Mouse (Mus musculus) forebrain, embryonic 11.5 days (tissue): ENCODE measurements around the gene Entpd1. TPM values are rescaled to one million over a fixed set of nuclear protein-coding genes. Genes with fewer than 3 reads are reported as not detected.
"Not testable (repeated sequence)": the region's sequence is repeated elsewhere in the genome, so short reads cannot be mapped to it uniquely, and the experiment has no call there.

Experiments used
- ATAC-seq: fragments of 200-750 bp; cut with Nextera tagmentation; replicated peaks from 2 replicates; pipeline ENCODE4 v1.8.0; 2017; ENCODE audit warnings: moderate TSS enrichment; ENCODE audit not compliant: low FRiP score
- DNase-seq: peaks from one replicate; pipeline ENCODE4 v3.0.0-alpha.2; 2017; ENCODE audit warnings: low spot score
- H3K27ac ChIP-seq: fragments of 300-500 bp; sonication (generic); 2 replicates; pipeline ENCODE4 v1.5.1; 2014; ENCODE audit warnings: low read depth, low read length
- H3K27me3 ChIP-seq: fragments of 300-500 bp; sonication (generic); 2 replicates; pipeline ENCODE4 v1.6.1; 2014; ENCODE audit warnings: mild to moderate bottlenecking, low read length, mixed read lengths; ENCODE audit not compliant: control insufficient read depth, insufficient read depth
- H3K36me3 ChIP-seq: fragments of 300-500 bp; sonication (generic); 2 replicates; pipeline ENCODE4 v1.6.1; 2014; ENCODE audit warnings: mild to moderate bottlenecking, low read length, moderate library complexity, mixed read lengths; ENCODE audit not compliant: control insufficient read depth, insufficient read depth
- H3K4me1 ChIP-seq: fragments of 300-500 bp; sonication (generic); replicated peaks from 2 replicates; pipeline ENCODE4 v1.6.1; 2014; ENCODE audit warnings: low read length, mixed read lengths; ENCODE audit not compliant: control insufficient read depth, insufficient read depth
- H3K4me2 ChIP-seq: fragments of 300-500 bp; sonication (generic); 2 replicates; pipeline ENCODE4 v1.6.1; 2014; ENCODE audit warnings: low read depth, mild to moderate bottlenecking, low read length, moderate library complexity, mixed read lengths; ENCODE audit not compliant: severe bottlenecking
- H3K4me3 ChIP-seq: fragments of 300-500 bp; sonication (generic); 2 replicates; pipeline ENCODE4 v1.5.1; 2014; ENCODE audit warnings: low read depth, low read length
- H3K9ac ChIP-seq: fragments of 300-500 bp; sonication (generic); 2 replicates; pipeline ENCODE4 v1.6.1; 2014; ENCODE audit warnings: low read length
- H3K9me3 ChIP-seq: fragments of 300-500 bp; sonication (generic); 2 replicates; pipeline ENCODE4 v1.6.1; 2016; ENCODE audit warnings: low read length, mixed read lengths; ENCODE audit not compliant: control insufficient read depth
- WGBS: fragments of 180-500 bp; shearing (Covaris S2); extraction: QIAGEN DNeasy Blood & Tissue Kit; methylation state at CpG from one replicate; pipeline ENCODE4 v1.1.7; 2014; 5-methylcytosine and 5-hydroxymethylcytosine counted together
- polyA plus RNA-seq: library from polyadenylated mRNA; unstranded; fragments of >200 nt; fragmentation: Nextera tagmentation; extraction: Ambion mirVana; gene quantifications from 2 replicates; pipeline ENCODE4 v1.2.1, GENCODE M21; 2014

The Entpd1 gene
- polyA plus RNA-seq, 1 experiment from 2014 or later: 9.3 TPM

DNA sequence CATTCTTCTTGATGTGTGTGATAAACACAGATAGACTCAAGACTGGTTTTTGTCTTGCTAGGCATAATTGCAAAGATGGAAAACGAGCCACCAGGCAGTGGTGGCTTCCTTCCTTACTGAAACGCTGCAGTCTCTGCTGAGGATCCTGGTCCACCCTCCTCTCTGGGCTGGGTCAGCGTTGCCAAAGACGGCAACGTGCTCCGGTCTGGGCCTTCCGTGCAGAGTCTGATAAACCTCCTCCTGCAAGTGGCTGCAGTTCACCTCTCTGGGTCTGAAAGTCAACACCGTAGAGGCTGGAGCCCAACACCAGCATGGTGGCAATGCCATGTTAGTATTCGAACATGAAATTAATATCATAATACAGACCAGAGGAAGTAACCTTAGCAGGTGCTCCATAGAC lies 7.0 kb upstream of the Entpd1 start:
- no peaks in the 10 kb centered on the region; the same call in 1 of the 2 replicates for H3K36me3 ChIP-seq
- no peak for ATAC-seq
- 94% methylated on average over 9 of the region's 9 CpGs for WGBS

GRCm38 (mm10) chr19:40607676-40608075 lies 4.5 kb upstream of the Entpd1 start:
- Histone ChIP-seq H3K9ac (no peak overlapping the region), H3K9me3 (no peaks in the 10 kb centered on the region), H3K4me2 (no peak overlapping the region), H3K36me3 (no peaks in the 10 kb centered on the region; the same call in 1 of the 2 replicates), H3K27me3 (no peaks in the 10 kb centered on the region), H3K4me1 (peaks cover 6% of the 10 kb centered on the region), H3K27ac (no peak overlapping the region), H3K4me3 (no peak overlapping the region)
- 88% methylated on average over 6 of the region's 6 CpGs for WGBS
- DNase-seq (no peak), ATAC-seq (no peak)

More for the DNA sequence above, 7.0 kb upstream of the Entpd1 start:
- no peaks in the 10 kb centered on the region for H3K27me3 ChIP-seq
- H3K4me2 ChIP-seq: no peak overlapping the region
- no peak overlapping the region for H3K4me3 ChIP-seq
- H3K27ac ChIP-seq: no peak overlapping the region
- no peaks in the 10 kb centered on the region for H3K4me1 ChIP-seq
- no peak for DNase-seq
- no peak overlapping the region for H3K9ac ChIP-seq
- H3K9me3 ChIP-seq: no peaks in the 10 kb centered on the region

- H3K27me3 ChIP-seq: no peaks in the 10 kb centered on the region
- no peak overlapping the region for H3K9ac ChIP-seq
- no peaks in the 10 kb centered on the region for H3K9me3 ChIP-seq
- WGBS: 88% methylated on average over 7 of the region's 7 CpGs
- ATAC-seq (no peak), DNase-seq (no peak)
- H3K27ac ChIP-seq: no peak overlapping the region
- H3K4me3 ChIP-seq: no peak overlapping the region
- H3K36me3 ChIP-seq: no peaks in the 10 kb centered on the region
- peaks cover 6% of the 10 kb centered on the region for H3K4me1 ChIP-seq
- no peak overlapping the region for H3K4me2 ChIP-seq
These were observed 2.6 kb downstream of the Entpd1 start for GRCm38 (mm10) chr19:40614811-40615210.

- ATAC-seq (no peak), DNase-seq (no peak)
- H3K9me3 ChIP-seq: no peaks in the 10 kb centered on the region
- H3K4me1 ChIP-seq: peaks cover 5% of the 10 kb centered on the region
- 95% methylated on average over 7 of the region's 7 CpGs for WGBS
- H3K36me3 ChIP-seq: no peaks in the 10 kb centered on the region
- H3K27me3 ChIP-seq: no peaks in the 10 kb centered on the region
- no peak overlapping the region for H3K4me3 ChIP-seq
- H3K4me2 ChIP-seq: no peak overlapping the region
- no peak overlapping the region for H3K27ac ChIP-seq
- H3K9ac ChIP-seq: no peak overlapping the region
These were observed 3.9 kb downstream of the Entpd1 start for GRCm38 (mm10) chr19:40616021-40616420.

GRCm38 (mm10) chr19:40621616-40622015 lies 9.4 kb downstream of the Entpd1 start:
- H3K9ac ChIP-seq, ATAC-seq, H3K4me3 ChIP-seq, H3K27ac ChIP-seq, H3K4me2 ChIP-seq, H3K9me3 ChIP-seq, H3K4me1 ChIP-seq, DNase-seq, H3K36me3 ChIP-seq, H3K27me3 ChIP-seq: not testable (repeated sequence)
- WGBS: 42% methylated on average over 11 of the region's 26 CpGs

DNA sequence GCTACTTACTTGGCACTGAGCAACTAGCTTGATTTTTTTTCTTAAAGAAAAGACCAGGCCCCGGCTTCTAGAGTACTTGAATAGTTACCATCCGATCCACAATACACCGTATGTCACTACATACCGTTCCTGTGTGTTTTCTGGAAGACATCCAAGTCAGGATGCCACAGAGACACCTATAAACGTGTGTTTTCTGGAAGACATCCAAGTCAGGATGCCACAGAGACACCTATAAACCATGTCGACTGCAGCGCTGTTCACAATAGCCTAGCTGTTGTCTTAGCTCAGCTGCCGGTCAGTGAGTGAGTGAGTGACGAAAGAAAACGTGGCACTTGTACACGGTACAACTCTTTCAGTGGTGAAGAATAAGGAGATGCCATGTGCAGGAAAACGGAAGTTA lies 13.8 kb downstream of the Entpd1 start:
- Histone ChIP-seq H3K4me2 (no peak overlapping the region), H3K4me1 (no peaks in the 10 kb centered on the region), H3K9me3 (no peaks in the 10 kb centered on the region), H3K36me3 (no peaks in the 10 kb centered on the region), H3K4me3 (no peak overlapping the region), H3K9ac (no peak overlapping the region), H3K27me3 (no peaks in the 10 kb centered on the region), H3K27ac (no peak overlapping the region)
- no peak for ATAC-seq
- WGBS: 82% methylated on average over 12 of the region's 12 CpGs
- DNase-seq: no peak

DNA sequence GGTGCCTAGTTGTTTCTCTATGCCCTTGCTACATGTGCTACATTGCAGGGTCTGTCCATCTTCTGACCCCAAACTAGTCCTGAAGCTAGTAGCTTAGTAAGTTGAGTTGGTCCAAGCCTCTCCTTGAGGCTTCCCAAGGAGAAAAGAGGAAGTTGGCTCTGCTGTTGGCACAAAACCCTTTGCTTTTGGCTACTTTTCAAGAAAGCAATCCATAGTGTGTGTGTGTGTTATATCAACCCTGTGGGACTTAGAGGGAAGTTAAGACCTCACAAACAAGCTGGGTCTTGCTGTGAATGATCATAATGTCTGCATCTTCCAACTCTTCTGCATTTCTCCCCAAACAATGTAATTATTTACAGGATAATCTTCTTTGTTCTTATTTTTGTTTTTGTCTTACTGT lies 16.8 kb downstream of the Entpd1 start:
- no peak overlapping the region for H3K27ac ChIP-seq
- ATAC-seq (no peak), DNase-seq (no peak)
- no peak overlapping the region for H3K9ac ChIP-seq
- no peaks in the 10 kb centered on the region for H3K4me1 ChIP-seq
- no peaks in the 10 kb centered on the region for H3K36me3 ChIP-seq
- H3K9me3 ChIP-seq: no peaks in the 10 kb centered on the region
- no peak overlapping the region for H3K4me3 ChIP-seq
- no peaks in the 10 kb centered on the region for H3K27me3 ChIP-seq
- H3K4me2 ChIP-seq: no peak overlapping the region

DNA sequence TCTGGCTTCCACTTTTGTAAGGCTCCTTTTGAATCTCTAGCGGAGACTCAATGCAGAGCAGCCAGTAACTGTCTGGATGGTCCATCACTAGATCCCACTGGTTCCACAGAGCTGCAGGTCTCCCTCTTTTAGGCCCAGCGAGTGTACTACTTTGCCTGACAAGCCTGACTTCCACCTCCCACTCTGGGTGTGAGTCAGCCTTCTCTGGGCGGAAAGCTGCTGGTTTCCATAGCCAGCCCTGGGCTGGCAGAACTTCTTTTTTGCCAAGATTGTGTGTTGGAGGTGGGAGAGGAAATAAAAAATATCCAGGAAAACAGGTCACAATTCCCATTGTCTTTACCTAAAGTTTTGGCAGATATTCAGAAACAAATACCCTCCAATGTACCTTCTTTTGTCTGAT lies 17.9 kb downstream of the Entpd1 start:
- Histone ChIP-seq H3K4me3 (no peak overlapping the region), H3K27ac (no peak overlapping the region), H3K27me3 (no peaks in the 10 kb centered on the region), H3K4me1 (no peaks in the 10 kb centered on the region), H3K4me2 (no peak overlapping the region), H3K9me3 (no peaks in the 10 kb centered on the region), H3K36me3 (no peaks in the 10 kb centered on the region), H3K9ac (no peak overlapping the region)
- no peak for DNase-seq
- ATAC-seq: no peak
- WGBS: 82% methylated on average over 3 of the region's 3 CpGs

GRCm38 (mm10) chr19:40630606-40631005 lies 18.4 kb downstream of the Entpd1 start:
- H3K9me3 ChIP-seq: no peaks in the 10 kb centered on the region
- ATAC-seq (no peak), DNase-seq (no peak)
- H3K4me1 ChIP-seq: no peaks in the 10 kb centered on the region
- no peak overlapping the region for H3K4me2 ChIP-seq
- 87% methylated on average over 7 of the region's 7 CpGs for WGBS
- no peak overlapping the region for H3K4me3 ChIP-seq
- H3K27me3 ChIP-seq: no peaks in the 10 kb centered on the region
- H3K27ac ChIP-seq: no peak overlapping the region
- no peak overlapping the region for H3K9ac ChIP-seq
- no peaks in the 10 kb centered on the region for H3K36me3 ChIP-seq
